Mouse (Mus musculus) cortical plate, adult 2 months (tissue): ENCODE data around the gene Tom1l1.

Experiments
- CTCF ChIP-seq: fragments of 200-500 bp; IDR thresholded peaks from 2 replicates; pipeline ENCODE4 v1.5.1; 2011; ENCODE audit warnings: mild to moderate bottlenecking, control low read depth, low read length; ENCODE audit not compliant: insufficient read depth; ENCODE audit errors: extremely low read depth
- POLR2A ChIP-seq: fragments of 200-500 bp; IDR thresholded peaks from 2 replicates; pipeline ENCODE4 v1.6.1; 2011; ENCODE audit warnings: mild to moderate bottlenecking, low read length, control low read depth; ENCODE audit not compliant: insufficient read depth; ENCODE audit errors: extremely low read depth

DNA sequence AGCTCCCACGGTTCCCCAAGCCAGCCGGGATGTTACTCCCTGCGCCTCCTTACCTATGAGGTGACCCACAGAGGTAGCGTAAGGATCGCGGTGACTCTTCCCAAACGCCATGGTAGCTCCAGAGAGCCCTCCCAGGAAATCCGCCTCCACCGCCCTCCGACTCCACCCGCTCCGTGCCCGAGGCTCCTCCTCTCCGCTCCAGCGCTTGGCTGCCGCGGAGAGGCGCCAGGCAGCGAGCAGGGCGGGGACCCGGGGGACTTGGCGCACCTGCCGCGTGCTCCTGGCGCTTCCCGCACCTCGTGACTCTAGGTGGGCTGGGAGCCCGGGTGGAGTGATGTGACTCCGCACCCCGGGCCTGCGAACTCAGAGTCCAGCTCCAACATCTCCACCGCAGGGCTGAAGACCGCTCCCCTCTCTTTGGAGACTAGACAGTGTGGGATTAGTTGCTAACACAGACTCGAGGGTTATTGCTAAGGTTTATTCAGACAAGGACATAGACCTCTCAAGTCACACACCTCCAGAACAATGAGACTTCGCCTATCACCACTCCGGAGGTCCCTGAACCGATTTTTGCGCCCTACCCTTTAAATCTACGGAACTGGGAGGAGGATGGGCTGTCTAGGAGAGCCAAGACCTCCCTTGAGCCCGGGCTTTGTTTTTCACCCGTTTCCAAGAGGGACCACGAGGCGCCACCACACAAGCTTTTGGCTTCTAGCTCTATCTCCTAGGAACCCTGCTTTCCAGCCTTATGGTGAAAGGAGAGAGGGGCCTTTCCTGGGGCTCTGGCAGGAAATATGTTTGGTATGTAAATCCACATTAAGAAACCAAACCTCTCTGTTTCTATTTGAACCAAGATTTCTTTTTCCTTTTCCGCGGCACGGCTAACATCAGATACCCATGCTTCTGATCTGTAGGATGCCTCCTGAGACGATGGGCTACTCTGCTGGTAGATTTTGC, at the start of gene Tom1l1:
- TF ChIP-seq CTCF (no peak), POLR2A (peak; percentile 51; the same call in 1 of the 2 replicates)
